Mouse (Mus musculus) megakaryocyte, embryonic 14.5 days (primary cell): ENCODE results near the gene Cabcoco1.

Source experiments
- FLI1 ChIP-seq: IDR thresholded peaks from 2 replicates; pipeline ENCODE4 v1.6.1; 2012; ENCODE audit warnings: low read length, inconsistent platforms, mixed read lengths
- GATA1 ChIP-seq: IDR thresholded peaks from 3 replicates; pipeline ENCODE4 v1.6.1; 2012; ENCODE audit warnings: mixed read lengths, low read length, inconsistent platforms, borderline replicate concordance

- TF ChIP-seq GATA1 (no peak), FLI1 (no peak)
These were observed 50.1 kb downstream of the Cabcoco1 start for GRCm38 (mm10) chr10:68491557-68491956.
